Mouse (Mus musculus): Measurements from ENCODE around the gene Mettl21c.

GRCm38 (mm10) chr1:43966756-43967155 lies 53.1 kb downstream of the Mettl21c start:
- TF ChIP-seq POLR2A (IDR thresholded peaks at IDR 0.05; ENCODE audit: insufficient read depth, low read depth, low read length) (no peak), CTCF (IDR thresholded peaks at IDR 0.05; ENCODE audit: insufficient read depth, low read depth, low read length) (no peak)
